Mouse (Mus musculus): ENCODE data around the gene Slc12a1. TPM values are rescaled to one million over a fixed set of nuclear protein-coding genes. Genes with fewer than 3 reads are reported as not detected.
"Not testable (repeated sequence)": the region's sequence is repeated elsewhere in the genome, so short reads cannot be mapped to it uniquely, and the experiment has no call there.

Gene Slc12a1
- not detected in 2 replicates for polyA plus RNA-seq (2015; fragmentation: Nextera tagmentation; extraction: Ambion mirVana)

DNA sequence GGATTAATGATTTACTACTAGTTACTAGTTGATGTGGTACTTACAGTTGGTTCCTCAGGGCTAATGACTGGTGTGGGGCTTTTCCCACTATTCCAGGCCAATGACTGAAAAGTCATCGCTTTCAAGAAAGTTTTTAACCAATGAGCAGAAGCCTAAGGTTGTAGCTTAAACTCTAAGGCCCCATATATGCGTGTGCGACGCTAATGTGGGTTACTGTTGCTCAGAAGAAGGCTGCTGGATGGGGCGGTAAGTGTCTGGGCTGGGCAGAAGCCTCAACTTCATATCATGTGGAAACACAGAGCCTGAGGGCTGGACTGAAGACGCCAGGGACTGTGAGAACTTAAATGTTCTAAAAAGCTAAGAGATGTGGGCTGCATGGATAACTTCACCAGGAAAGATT is at the start of gene Slc12a1:
TSS of gene Slc12a1 (plus strand) at position 118 of the 400 bp plus-strand sequence.
- Histone ChIP-seq H3K4me2 (ENCODE audit: low read depth, low read length) (no peak within 1 kb of the TSS), H3K4me3 (ENCODE audit: low read length) (no peak within 1 kb of the TSS), H3K9ac (ENCODE audit: low read depth, low read length) (no peak within 1 kb of the TSS), H3K4me1 (ENCODE audit: control insufficient read depth, insufficient read depth, low read length) (no peaks in the 10 kb centered on the region), H3K27me3 (replicated peaks; ENCODE audit: control insufficient read depth, insufficient read depth, low read length) (no peaks in the 10 kb centered on the region), H3K27ac (ENCODE audit: low read length) (no peak within 1 kb of the TSS), H3K36me3 (ENCODE audit: control insufficient read depth, insufficient read depth, low read length) (no peaks in the 10 kb centered on the region), H3K9me3 (ENCODE audit: control insufficient read depth, low read length) (no peaks in the 10 kb centered on the region)
- WGBS: 86% methylated on average over 6 of the region's 6 CpGs
- ATAC-seq: no peak

GRCm38 (mm10) chr2:125104491-125104890 is 47.8 kb upstream of the Slc12a1 start:
- H3K4me1 ChIP-seq (ENCODE audit: control insufficient read depth, insufficient read depth, low read length); H3K36me3 ChIP-seq (ENCODE audit: control insufficient read depth, insufficient read depth, low read length); ATAC-seq; H3K4me3 ChIP-seq (ENCODE audit: low read length); H3K27ac ChIP-seq (ENCODE audit: low read length); H3K9ac ChIP-seq (ENCODE audit: low read depth, low read length); H3K27me3 ChIP-seq (replicated peaks; ENCODE audit: control insufficient read depth, insufficient read depth, low read length); H3K4me2 ChIP-seq (ENCODE audit: low read depth, low read length); H3K9me3 ChIP-seq (ENCODE audit: control insufficient read depth, low read length): not testable (repeated sequence)
- WGBS: 98% methylated on average over 13 of the region's 13 CpGs

DNA sequence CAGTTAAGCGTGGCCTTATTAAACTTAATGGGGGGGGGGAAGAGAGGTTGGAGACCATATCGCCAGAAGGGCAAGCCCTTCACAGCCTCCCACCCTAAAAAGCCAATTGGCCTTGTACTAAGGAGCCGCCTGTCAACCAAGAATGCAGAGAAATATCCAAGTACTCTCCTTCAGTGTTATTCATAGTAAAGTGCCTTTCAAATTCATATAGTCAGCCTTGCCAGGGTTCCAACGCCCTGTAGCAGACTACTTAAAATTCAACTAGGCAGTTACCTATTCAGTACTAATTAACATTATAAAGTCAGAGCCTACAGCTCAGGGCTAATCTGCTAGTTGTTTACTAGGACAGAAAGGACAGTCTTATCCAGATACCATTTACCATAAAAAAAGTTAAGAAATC is 45.8 kb upstream of the Slc12a1 start:
- H3K36me3 ChIP-seq (ENCODE audit: control insufficient read depth, insufficient read depth, low read length); H3K27me3 ChIP-seq (replicated peaks; ENCODE audit: control insufficient read depth, insufficient read depth, low read length); H3K4me3 ChIP-seq (ENCODE audit: low read length); H3K27ac ChIP-seq (ENCODE audit: low read length); H3K4me2 ChIP-seq (ENCODE audit: low read depth, low read length); ATAC-seq; H3K9me3 ChIP-seq (ENCODE audit: control insufficient read depth, low read length); H3K4me1 ChIP-seq (ENCODE audit: control insufficient read depth, insufficient read depth, low read length); H3K9ac ChIP-seq (ENCODE audit: low read depth, low read length): not testable (repeated sequence)
- 94% methylated on average over 4 of the region's 4 CpGs for WGBS

GRCm38 (mm10) chr2:125119381-125120110 is 32.8 kb upstream of the Slc12a1 start:
- Histone ChIP-seq H3K4me1 (ENCODE audit: control insufficient read depth, insufficient read depth, low read length) (peaks cover 12% of the 10 kb centered on the region; the same call in 1 of the 2 replicates), H3K27ac (ENCODE audit: low read length) (no peak overlapping the region), H3K4me3 (ENCODE audit: low read length) (no peak overlapping the region), H3K27me3 (replicated peaks; ENCODE audit: control insufficient read depth, insufficient read depth, low read length) (no peaks in the 10 kb centered on the region), H3K9me3 (ENCODE audit: control insufficient read depth, low read length) (no peaks in the 10 kb centered on the region), H3K36me3 (ENCODE audit: control insufficient read depth, insufficient read depth, low read length) (no peaks in the 10 kb centered on the region), H3K4me2 (ENCODE audit: low read depth, low read length) (no peak overlapping the region), H3K9ac (ENCODE audit: low read depth, low read length) (no peak overlapping the region)
- WGBS: 80% methylated on average over 6 of the region's 6 CpGs
- ATAC-seq: no peak

DNA sequence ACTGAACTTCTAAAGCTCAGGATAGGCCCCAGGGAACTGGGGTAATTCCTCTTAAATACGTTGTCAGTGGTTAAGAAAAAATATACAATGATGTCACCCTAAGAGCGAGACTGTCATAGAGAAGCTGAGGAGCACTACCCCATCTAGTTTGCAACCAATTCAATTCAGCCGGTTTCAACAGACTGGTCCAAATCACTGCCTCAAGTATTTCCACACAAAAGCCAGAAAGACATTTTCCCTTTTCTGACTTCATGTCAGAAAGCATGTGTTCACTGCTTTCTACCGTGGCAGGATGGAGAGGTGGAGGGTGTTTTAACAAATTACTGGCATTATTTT is 30.0 kb upstream of the Slc12a1 start:
- no peaks in the 10 kb centered on the region for H3K36me3 ChIP-seq (ENCODE audit: control insufficient read depth, insufficient read depth, low read length)
- H3K9ac ChIP-seq (ENCODE audit: low read depth, low read length): peak overlapping the region; percentile 92
- H3K4me1 ChIP-seq (ENCODE audit: control insufficient read depth, insufficient read depth, low read length): peaks cover 12% of the 10 kb centered on the region; the same call in 1 of the 2 replicates
- H3K4me2 ChIP-seq (ENCODE audit: low read depth, low read length): peak overlapping the region; percentile 77
- no peaks in the 10 kb centered on the region for H3K27me3 ChIP-seq (replicated peaks; ENCODE audit: control insufficient read depth, insufficient read depth, low read length)
- 4% methylated on average over 4 of the region's 4 CpGs for whole genome bisulfite sequencing
- ATAC-seq: no peak
- H3K9me3 ChIP-seq (ENCODE audit: control insufficient read depth, low read length): no peaks in the 10 kb centered on the region
- peak overlapping the region; percentile 81; the same call in 1 of the 2 replicates for H3K27ac ChIP-seq (ENCODE audit: low read length)
- H3K4me3 ChIP-seq (ENCODE audit: low read length): peak overlapping the region; percentile 74

GRCm38 (mm10) chr2:125122624-125123476 is 29.5 kb upstream of the Slc12a1 start:
- H3K4me1 ChIP-seq (ENCODE audit: control insufficient read depth, insufficient read depth, low read length): peaks cover 12% of the 10 kb centered on the region; the same call in 1 of the 2 replicates
- H3K27ac ChIP-seq (ENCODE audit: low read length): peak overlapping the region; percentile 81
- H3K4me2 ChIP-seq (ENCODE audit: low read depth, low read length): peak overlapping the region; percentile 77
- H3K9ac ChIP-seq (ENCODE audit: low read depth, low read length): peak overlapping the region; percentile 92
- no peaks in the 10 kb centered on the region for H3K36me3 ChIP-seq (ENCODE audit: control insufficient read depth, insufficient read depth, low read length)
- ATAC-seq: peak; percentile 85
- 1% methylated on average over 45 of the region's 59 CpGs for WGBS
- no peaks in the 10 kb centered on the region for H3K27me3 ChIP-seq (replicated peaks; ENCODE audit: control insufficient read depth, insufficient read depth, low read length)
- H3K4me3 ChIP-seq (ENCODE audit: low read length): peak overlapping the region; percentile 74
- no peaks in the 10 kb centered on the region for H3K9me3 ChIP-seq (ENCODE audit: control insufficient read depth, low read length)

- ATAC-seq: peak; percentile 90
- peak within 1 kb of the TSS; percentile 74 for H3K4me3 ChIP-seq (ENCODE audit: low read length)
- peak within 1 kb of the TSS; percentile 81 for H3K27ac ChIP-seq (ENCODE audit: low read length)
- no peaks in the 10 kb centered on the region for H3K9me3 ChIP-seq (ENCODE audit: control insufficient read depth, low read length)
- H3K9ac ChIP-seq (ENCODE audit: low read depth, low read length): peak within 1 kb of the TSS; percentile 92
- H3K4me1 ChIP-seq (ENCODE audit: control insufficient read depth, insufficient read depth, low read length): peaks cover 12% of the 10 kb centered on the region; the same call in 1 of the 2 replicates
- WGBS: under 1% methylated on average over 40 of the region's 48 CpGs
- H3K27me3 ChIP-seq (replicated peaks; ENCODE audit: control insufficient read depth, insufficient read depth, low read length): no peaks in the 10 kb centered on the region
- no peaks in the 10 kb centered on the region for H3K36me3 ChIP-seq (ENCODE audit: control insufficient read depth, insufficient read depth, low read length)
- H3K4me2 ChIP-seq (ENCODE audit: low read depth, low read length): peak within 1 kb of the TSS; percentile 77
These were observed 28.8 kb upstream of the Slc12a1 start, which contains the start of gene Myef2 for GRCm38 (mm10) chr2:125123477-125123852. Myef2 (minus strand) TSS chr2:125123661.

DNA sequence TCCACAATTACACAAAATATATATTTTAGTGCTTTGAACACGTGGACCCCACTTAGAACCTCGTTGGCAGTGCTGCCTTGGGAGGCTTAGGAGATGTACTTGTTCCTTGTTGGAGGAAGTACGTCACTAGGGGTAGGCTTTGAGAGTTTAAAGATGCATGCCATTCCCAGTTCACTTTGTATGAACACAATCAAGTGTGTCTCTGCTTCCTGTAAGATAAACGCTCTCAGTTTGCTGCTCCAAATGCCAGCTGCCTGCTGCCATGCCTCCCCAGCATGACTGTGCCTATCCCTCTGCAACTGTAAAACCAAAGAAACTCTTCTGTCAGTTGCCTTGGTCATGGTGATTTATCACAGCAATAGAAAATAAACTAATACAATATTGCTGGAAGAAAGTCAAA is 26.5 kb upstream of the Slc12a1 start:
- no peak for ATAC-seq
- Histone ChIP-seq H3K9me3 (ENCODE audit: control insufficient read depth, low read length) (no peaks in the 10 kb centered on the region), H3K9ac (ENCODE audit: low read depth, low read length) (no peak overlapping the region), H3K4me2 (ENCODE audit: low read depth, low read length) (no peak overlapping the region), H3K4me3 (ENCODE audit: low read length) (no peak overlapping the region), H3K27me3 (replicated peaks; ENCODE audit: control insufficient read depth, insufficient read depth, low read length) (no peaks in the 10 kb centered on the region), H3K27ac (ENCODE audit: low read length) (no peak overlapping the region), H3K4me1 (ENCODE audit: control insufficient read depth, insufficient read depth, low read length) (peaks cover 8% of the 10 kb centered on the region; the same call in 1 of the 2 replicates), H3K36me3 (ENCODE audit: control insufficient read depth, insufficient read depth, low read length) (no peaks in the 10 kb centered on the region)
- WGBS: 37% methylated on average over 4 of the region's 4 CpGs

GRCm38 (mm10) chr2:125126792-125127191 is 25.5 kb upstream of the Slc12a1 start:
- ATAC-seq: no peak
- WGBS: 71% methylated on average over 3 of the region's 3 CpGs
- no peaks in the 10 kb centered on the region for H3K27me3 ChIP-seq (replicated peaks; ENCODE audit: control insufficient read depth, insufficient read depth, low read length)
- H3K36me3 ChIP-seq (ENCODE audit: control insufficient read depth, insufficient read depth, low read length): no peaks in the 10 kb centered on the region
- H3K4me1 ChIP-seq (ENCODE audit: control insufficient read depth, insufficient read depth, low read length): peaks cover 2% of the 10 kb centered on the region; the same call in 1 of the 2 replicates
- no peaks in the 10 kb centered on the region for H3K9me3 ChIP-seq (ENCODE audit: control insufficient read depth, low read length)
- H3K27ac ChIP-seq (ENCODE audit: low read length): no peak overlapping the region
- no peak overlapping the region for H3K9ac ChIP-seq (ENCODE audit: low read depth, low read length)
- H3K4me2 ChIP-seq (ENCODE audit: low read depth, low read length): no peak overlapping the region
- H3K4me3 ChIP-seq (ENCODE audit: low read length): no peak overlapping the region
